Mouse (Mus musculus) MEL-GATA-1-ER (cell line): ENCODE results near the gene Vil1.

Experiments
- DNase-seq: peaks from one replicate; pipeline ENCODE4 v3.0.0-alpha.2; 2012; ENCODE audit warnings: low read depth; ENCODE audit errors: extremely low read depth

Gene Vil1

GRCm38 (mm10) chr1:74411753-74412325, 2.7 kb downstream of the Vil1 start:
- DNase-seq = no peak

GRCm38 (mm10) chr1:74412711-74413110, 3.5 kb downstream of the Vil1 start:
- no peak for DNase-seq

- no peak for DNase-seq
These were observed 6.0 kb downstream of the Vil1 start for GRCm38 (mm10) chr1:74415143-74415542.

- no peak for DNase-seq
These were observed 9.7 kb downstream of the Vil1 start for GRCm38 (mm10) chr1:74418747-74419439.

- DNase-seq = no peak
These were observed 10.2 kb downstream of the Vil1 start for GRCm38 (mm10) chr1:74419440-74419794.

GRCm38 (mm10) chr1:74423147-74423546, 14.0 kb downstream of the Vil1 start:
- DNase-seq = no peak

- DNase-seq = no peak
These were observed 16.7 kb downstream of the Vil1 start for GRCm38 (mm10) chr1:74425845-74426244.

- DNase-seq = no peak
These were observed 24.0 kb downstream of the Vil1 start for GRCm38 (mm10) chr1:74433220-74433619.

- DNase-seq = peak; percentile 25
These were observed 25.4 kb downstream of the Vil1 start for GRCm38 (mm10) chr1:74434596-74434995.

- DNase-seq = peak; percentile 72
These were observed 26.4 kb downstream of the Vil1 start for GRCm38 (mm10) chr1:74435563-74435962.

- DNase-seq = no peak
These were observed 28.7 kb downstream of the Vil1 start for GRCm38 (mm10) chr1:74437702-74438427.

GRCm38 (mm10) chr1:74439166-74439876, 30.1 kb downstream of the Vil1 start:
- DNase-seq = peak; percentile 86

GRCm38 (mm10) chr1:74444538-74444937, 35.4 kb downstream of the Vil1 start:
- DNase-seq = no peak

- DNase-seq = peak; percentile 27
These were observed 43.5 kb downstream of the Vil1 start for GRCm38 (mm10) chr1:74452611-74453045.

- peak; percentile 14 for DNase-seq
These were observed 51.1 kb downstream of the Vil1 start for GRCm38 (mm10) chr1:74460273-74460672.
